Mouse (Mus musculus) midbrain, postnatal 0 days (tissue): ENCODE results near the gene Cnn1. TPM values are rescaled to one million over a fixed set of nuclear protein-coding genes. Genes with fewer than 3 reads are reported as not detected.
A peak's percentile ranks its signal among the peaks of the same experiment; 100 is the strongest.

Source experiments
- ATAC-seq: fragments of 200-750 bp; cut with Nextera tagmentation; 2 replicates; pipeline ENCODE4 v1.8.0; 2017; ENCODE audit warnings: moderate number of reproducible peaks, mild to moderate bottlenecking, moderate TSS enrichment, moderate library complexity; ENCODE audit not compliant: low FRiP score
- DNase-seq: peaks from one replicate; pipeline ENCODE4 v3.0.0-alpha.2; 2015; ENCODE audit warnings: low spot score
- H3K27ac ChIP-seq: fragments of 300-500 bp; sonication (generic); 2 replicates; pipeline ENCODE4 v1.5.1; 2014; ENCODE audit warnings: low read depth, mild to moderate bottlenecking, low read length, mixed read lengths
- H3K27me3 ChIP-seq: fragments of 300-500 bp; sonication (generic); 2 replicates; pipeline ENCODE4 v1.6.1; 2014; ENCODE audit warnings: low read length, control low read depth, mixed read lengths; ENCODE audit not compliant: insufficient read depth
- H3K36me3 ChIP-seq: fragments of 300-500 bp; sonication (generic); 2 replicates; pipeline ENCODE4 v1.6.1; 2014; ENCODE audit warnings: low read length, control low read depth, mixed read lengths; ENCODE audit not compliant: insufficient read depth
- H3K4me1 ChIP-seq: fragments of 300-500 bp; sonication (generic); 2 replicates; pipeline ENCODE4 v1.6.1; 2014; ENCODE audit warnings: mild to moderate bottlenecking, control low read depth, antibody characterized with exemption, low read length, mixed read lengths; ENCODE audit not compliant: insufficient read depth
- H3K4me2 ChIP-seq: fragments of 300-500 bp; sonication (generic); 2 replicates; pipeline ENCODE4 v1.6.1; 2014; ENCODE audit warnings: low read depth, mild to moderate bottlenecking, low read length, mixed read lengths; ENCODE audit not compliant: poor library complexity, severe bottlenecking
- H3K4me3 ChIP-seq: fragments of 300-500 bp; sonication (generic); 2 replicates; pipeline ENCODE4 v1.5.1; 2014; ENCODE audit warnings: low read depth, mild to moderate bottlenecking, low read length, moderate library complexity
- H3K9ac ChIP-seq: fragments of 300-500 bp; sonication (generic); replicated peaks from 2 replicates; pipeline ENCODE4 v1.6.1; 2014; ENCODE audit warnings: mild to moderate bottlenecking, low read length, moderate library complexity, mixed read lengths; ENCODE audit not compliant: poor library complexity, severe bottlenecking
- H3K9me3 ChIP-seq: fragments of 300-500 bp; sonication (generic); 2 replicates; pipeline ENCODE4 v1.6.1; 2016; ENCODE audit warnings: low read length, control low read depth
- CTCF ChIP-seq: IDR thresholded peaks from 2 replicates; pipeline ENCODE4 v1.5.1; 2016; ENCODE audit warnings: antibody characterized with exemption, mild to moderate bottlenecking
- WGBS: fragments of 180-500 bp; shearing (Covaris S2); extraction: QIAGEN DNeasy Blood & Tissue Kit; methylation state at CpG from one replicate; pipeline ENCODE4 v1.1.7; 2014; 5-methylcytosine and 5-hydroxymethylcytosine counted together
- microRNA-seq: library from miRNA; unstranded; fragments of <30 nt; microRNA quantifications from one replicate; pipeline ENCODE4, GENCODE M21; 2016; ENCODE audit warnings: borderline number of aligned reads
- polyA plus RNA-seq: library from polyadenylated mRNA; unstranded; fragments of >200 nt; fragmentation: Nextera tagmentation; extraction: Ambion mirVana; gene quantifications from 2 replicates; pipeline ENCODE4 v1.2.1, GENCODE M21; 2015
- total RNA-seq: library from RNA; depleted of rRNA; stranded (reverse); fragments of >200 nt; gene quantifications from 2 replicates; pipeline ENCODE4 v1.2.3, GENCODE M21; 2014; rRNA removed

The Cnn1 gene
- total and polyA plus RNA-seq, 2 experiments from 2014 or later, result 0.77 to 1.2 TPM

DNA sequence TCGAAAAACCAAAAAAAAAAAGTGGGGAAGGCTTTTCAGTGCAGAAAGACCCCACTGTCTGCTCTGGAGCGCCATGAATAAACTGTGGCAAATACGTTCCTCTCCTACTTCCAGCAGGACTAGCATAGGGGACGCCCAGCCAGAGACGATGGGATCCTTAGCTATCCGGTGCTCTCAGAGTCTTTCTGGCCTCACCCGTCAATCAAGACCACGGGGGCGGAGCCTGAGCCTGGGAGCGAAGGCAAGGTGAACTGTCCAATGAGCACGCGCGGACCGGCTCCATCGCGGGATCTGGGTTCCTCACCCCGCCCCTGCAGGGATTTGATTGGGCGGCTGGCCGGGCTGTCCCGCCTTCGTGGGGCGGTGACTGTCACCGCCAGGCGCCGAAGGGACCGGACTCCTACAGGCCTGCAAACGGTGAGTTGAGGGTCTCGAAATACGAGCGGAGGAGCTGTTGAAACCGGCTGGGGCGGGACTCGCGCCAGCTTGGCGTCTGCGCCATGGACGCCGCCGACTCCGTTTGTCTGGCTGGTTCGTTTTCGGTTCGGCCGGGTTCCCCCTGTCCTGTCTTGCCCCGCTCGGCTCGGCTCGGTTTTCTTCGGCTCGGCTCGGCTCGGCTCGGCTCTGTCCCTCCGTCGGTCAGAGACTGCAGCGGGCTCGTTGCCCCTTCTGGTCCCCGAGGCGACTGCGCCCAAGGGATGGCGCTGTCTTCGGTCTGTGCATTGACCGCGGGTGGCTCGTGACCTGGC lies 57.7 kb downstream of the Cnn1 start, which contains the start of gene Pigyl:
Gene Pigyl, plus strand, starts transcription at position 350 of the 749 bp plus-strand sequence.
- Histone ChIP-seq H3K4me2 (peak within 1 kb of the TSS; percentile 51), H3K27me3 (no peaks in the 10 kb centered on the region)
- 2% methylated on average over 65 of the region's 65 CpGs for WGBS

DNA sequence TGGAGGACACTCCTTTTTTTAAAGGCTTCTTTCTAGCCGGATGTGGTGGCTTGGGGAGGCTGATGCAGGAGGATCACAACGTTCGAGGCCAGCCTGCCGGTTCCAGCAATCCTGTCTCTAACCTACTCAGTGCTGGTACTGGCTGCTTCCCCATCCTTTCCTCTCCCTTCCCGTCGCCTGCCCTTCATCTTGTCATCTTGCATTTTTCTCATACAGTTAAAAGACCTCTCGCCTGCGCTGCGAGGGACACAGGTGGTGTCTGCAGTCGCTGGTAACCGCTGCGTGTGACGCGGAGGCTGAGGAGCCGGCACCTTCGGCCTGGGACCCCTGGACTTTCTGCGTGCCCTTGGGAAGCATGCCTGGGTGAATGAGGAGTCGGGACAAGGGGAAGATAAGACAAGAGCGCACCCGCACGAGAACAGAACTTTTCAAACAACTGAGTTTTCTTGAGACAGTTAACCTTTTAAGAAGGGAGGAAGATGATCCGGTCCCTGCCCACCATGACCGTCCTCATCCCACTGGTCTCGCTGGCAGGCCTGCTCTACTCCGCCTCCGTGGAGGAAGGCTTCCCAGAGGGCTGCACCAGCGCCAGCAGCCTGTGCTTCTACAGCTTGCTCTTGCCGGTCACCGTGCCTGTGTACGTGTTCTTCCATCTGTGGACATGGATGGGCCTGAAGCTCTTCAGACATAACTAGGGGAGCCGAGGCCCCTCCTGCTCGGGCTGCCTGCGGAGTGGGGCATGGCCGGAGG lies 58.7 kb downstream of the Cnn1 start:
- Histone ChIP-seq H3K36me3 (no peaks in the 10 kb centered on the region), H3K4me3 (peak overlapping the region; percentile 65), H3K9ac (peak overlapping the region; percentile 86), H3K27ac (peak overlapping the region; percentile 88), H3K9me3 (no peaks in the 10 kb centered on the region), H3K27me3 (no peaks in the 10 kb centered on the region), H3K4me1 (peaks cover 7% of the 10 kb centered on the region), H3K4me2 (peak overlapping the region; percentile 51)
- ATAC-seq, result no peak
- WGBS, result 65% methylated on average over 34 of the region's 34 CpGs
- no peak for TF ChIP-seq CTCF
- no peak for DNase-seq

More for the DNA sequence above, 57.7 kb downstream of the Cnn1 start, which contains the start of gene Pigyl:
- Histone ChIP-seq H3K9ac (peak within 1 kb of the TSS; percentile 86), H3K27ac (peak within 1 kb of the TSS; percentile 88), H3K4me3 (peak within 1 kb of the TSS; percentile 65), H3K36me3 (no peaks in the 10 kb centered on the region), H3K9me3 (no peaks in the 10 kb centered on the region), H3K4me1 (peaks cover 7% of the 10 kb centered on the region)
- peak; percentile 98 for ATAC-seq
- peak; percentile 52 for TF ChIP-seq CTCF
- peak; percentile 99 for DNase-seq

Small RNA genes within 50 kb of the gene (microRNA-seq; reads per million reads assigned to microRNA genes)
- gene Mir7084, result not detected

Other genes starting within 250 kb of the Cnn1 start
- gene Dock6, start 246.6 kb upstream of the Cnn1 start, total RNA-seq, result 18.0 and 18.8 TPM in 2 replicates
- 10.3 and 11.3 TPM in 2 replicates for gene Dock6, start 246.6 kb upstream of the Cnn1 start, polyA plus RNA-seq
- gene Rab3d, start 181.0 kb upstream of the Cnn1 start, total RNA-seq, result 15.9 and 26.0 TPM in 2 replicates
- gene Rab3d, start 181.0 kb upstream of the Cnn1 start, polyA plus RNA-seq, result 17.4 and 18.1 TPM in 2 replicates
- 6.6 and 12.2 TPM in 2 replicates for gene Ccdc159, start 171.7 kb upstream of the Cnn1 start, total RNA-seq
- gene Ccdc159, start 171.7 kb upstream of the Cnn1 start, polyA plus RNA-seq, result 4.7 and 5.2 TPM in 2 replicates
- gene Tmem205, start 171.7 kb upstream of the Cnn1 start, total RNA-seq, result 32.1 and 50.9 TPM in 2 replicates
- 44.2 and 50.1 TPM in 2 replicates for gene Tmem205, start 171.7 kb upstream of the Cnn1 start, polyA plus RNA-seq
- gene Plppr2, start 162.2 kb upstream of the Cnn1 start, total RNA-seq, result 129 and 165 TPM in 2 replicates
- 129 and 136 TPM in 2 replicates for gene Plppr2, start 162.2 kb upstream of the Cnn1 start, polyA plus RNA-seq
- 33.7 and 38.6 TPM in 2 replicates for gene Swsap1, start 143.5 kb upstream of the Cnn1 start, total RNA-seq
- 7.1 and 8.0 TPM in 2 replicates for gene Swsap1, start 143.5 kb upstream of the Cnn1 start, polyA plus RNA-seq
- gene Epor, start 135.7 kb upstream of the Cnn1 start, total RNA-seq, result 2.7 TPM in 1 of 2 replicates, not detected in the other
- 1.7 and 1.9 TPM in 2 replicates for gene Epor, start 135.7 kb upstream of the Cnn1 start, polyA plus RNA-seq
- 0.76 and 2.8 TPM in 2 replicates for gene Rgl3, start 109.8 kb upstream of the Cnn1 start, total RNA-seq
- 0.85 and 1.1 TPM in 2 replicates for gene Rgl3, start 109.8 kb upstream of the Cnn1 start, polyA plus RNA-seq
- 4.3 and 5.8 TPM in 2 replicates for gene Ccdc151, start 96.6 kb upstream of the Cnn1 start, total RNA-seq
- gene Ccdc151, start 96.6 kb upstream of the Cnn1 start, polyA plus RNA-seq, result 5.0 and 5.1 TPM in 2 replicates
- gene Prkcsh, start 96.4 kb upstream of the Cnn1 start, total RNA-seq, result 71.9 and 85.8 TPM in 2 replicates
- 62.8 and 64.9 TPM in 2 replicates for gene Prkcsh, start 96.4 kb upstream of the Cnn1 start, polyA plus RNA-seq
- gene Elavl3, start 47.2 kb upstream of the Cnn1 start, total RNA-seq, result 215 and 239 TPM in 2 replicates
- gene Elavl3, start 47.2 kb upstream of the Cnn1 start, polyA plus RNA-seq, result 75.2 and 78.7 TPM in 2 replicates
- gene Gm49318, start 28.0 kb upstream of the Cnn1 start, total RNA-seq, result 4.1 TPM in 1 of 2 replicates, not detected in the other
- gene Gm49318, start 28.0 kb upstream of the Cnn1 start, polyA plus RNA-seq, result 0.25 and 0.36 TPM in 2 replicates
- gene Zfp653, start 27.8 kb upstream of the Cnn1 start, total RNA-seq, result 30.0 and 33.1 TPM in 2 replicates
- 14.2 and 15.1 TPM in 2 replicates for gene Zfp653, start 27.8 kb upstream of the Cnn1 start, polyA plus RNA-seq
- gene Ecsit, start 13.8 kb upstream of the Cnn1 start, total RNA-seq, result 49.6 and 56.3 TPM in 2 replicates
- 55.0 and 57.2 TPM in 2 replicates for gene Ecsit, start 13.8 kb upstream of the Cnn1 start, polyA plus RNA-seq
- gene Elof1, start 18.0 kb downstream of the Cnn1 start, total RNA-seq, result 129 and 132 TPM in 2 replicates
- gene Elof1, start 18.0 kb downstream of the Cnn1 start, polyA plus RNA-seq, result 161 and 178 TPM in 2 replicates
- 1.0 and 2.9 TPM in 2 replicates for gene Acp5, start 36.5 kb downstream of the Cnn1 start, total RNA-seq
- 0.47 and 0.79 TPM in 2 replicates for gene Acp5, start 36.5 kb downstream of the Cnn1 start, polyA plus RNA-seq
- 27.0 and 40.8 TPM in 2 replicates for gene Pigyl, start 57.6 kb downstream of the Cnn1 start, total RNA-seq
- 120 and 122 TPM in 2 replicates for gene Pigyl, start 57.6 kb downstream of the Cnn1 start, polyA plus RNA-seq
- 0.22 and 2.0 TPM in 2 replicates for gene Zfp872, start 88.9 kb downstream of the Cnn1 start, total RNA-seq
- gene Zfp872, start 88.9 kb downstream of the Cnn1 start, polyA plus RNA-seq, result 0.29 and 0.31 TPM in 2 replicates
- 8.2 and 10.2 TPM in 2 replicates for gene Zfp809, start 126.5 kb downstream of the Cnn1 start, total RNA-seq
- 5.8 and 6.3 TPM in 2 replicates for gene Zfp809, start 126.5 kb downstream of the Cnn1 start, polyA plus RNA-seq
- gene Zfp599, start 160.7 kb downstream of the Cnn1 start, total RNA-seq, result 4.7 and 5.1 TPM in 2 replicates
- 7.2 and 7.8 TPM in 2 replicates for gene Zfp599, start 160.7 kb downstream of the Cnn1 start, polyA plus RNA-seq
- 31.1 and 37.8 TPM in 2 replicates for gene Zfp810, start 208.4 kb downstream of the Cnn1 start, total RNA-seq
- gene Zfp810, start 208.4 kb downstream of the Cnn1 start, polyA plus RNA-seq, result 24.9 and 27.5 TPM in 2 replicates